Mouse (Mus musculus): ENCODE results near the gene Zdhhc19. TPM values are rescaled to one million over a fixed set of nuclear protein-coding genes. Genes with fewer than 3 reads are reported as not detected.

Gene Zdhhc19
- total and polyA plus RNA-seq, 3 experiments, result 0.58 to 1.4 TPM; not detected in 1

DNA sequence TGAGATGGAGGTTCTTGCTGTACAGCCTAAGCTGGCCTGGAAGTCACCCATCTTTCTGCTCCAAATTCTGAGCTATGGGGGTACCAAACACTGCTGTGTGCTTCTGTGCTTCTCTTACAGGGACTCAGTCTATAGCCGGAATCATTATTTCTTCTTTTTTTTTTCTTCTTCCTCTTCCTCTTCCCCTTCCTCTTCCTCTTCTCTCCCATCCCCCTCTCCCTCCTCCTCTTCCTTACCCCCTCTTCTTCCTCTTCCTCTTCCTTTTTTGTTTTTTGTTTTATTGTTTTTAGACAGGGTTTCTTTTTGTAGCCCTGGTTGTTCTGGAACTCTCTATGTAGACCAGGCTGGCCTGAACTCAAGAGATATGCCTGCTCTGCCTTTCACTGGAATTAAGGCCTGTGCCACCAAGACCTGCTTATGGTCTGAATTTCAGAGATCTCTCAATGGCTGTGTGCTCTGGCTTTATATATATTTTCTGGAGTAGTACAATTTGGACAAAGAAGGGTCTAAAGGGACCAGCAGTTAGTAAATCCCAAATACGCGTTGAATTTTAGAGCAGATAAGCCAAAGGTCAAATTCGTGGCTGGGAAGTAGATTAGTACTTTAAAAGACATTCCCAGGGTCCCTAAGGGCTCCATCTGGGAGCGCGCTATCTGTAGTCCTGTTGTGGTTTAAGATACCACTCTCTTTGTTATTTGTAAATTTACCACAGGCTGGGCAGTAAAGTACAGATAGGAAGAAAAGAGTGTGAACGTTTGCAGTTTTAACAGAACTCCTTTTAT lies 111.7 kb downstream of the Zdhhc19 start:
- Histone ChIP-seq H3K27me3 (ENCODE audit: control insufficient read depth in 1 of 2, insufficient read depth in 2 of 2, low read length in 2 of 2) (no peaks in the 10 kb centered on the region; a peak in 2 of 4 replicates), H3K9ac (ENCODE audit: control insufficient read depth, low read depth, low read length, poor library complexity, severe bottlenecking) (peak overlapping the region; percentile 62), H3K36me3 (ENCODE audit: control insufficient read depth in 1 of 2, insufficient read depth in 2 of 2, low read length in 2 of 2) (peaks cover 4 to 20% of the 10 kb centered on the region in 2 experiments; a peak in 3 of 4 replicates), H3K9me3 (replicated peaks; ENCODE audit: insufficient read depth, low read length) (no peaks in the 10 kb centered on the region), H3K4me3 (ENCODE audit: control insufficient read depth in 1 of 2, insufficient read depth in 1 of 2, low read depth in 2 of 2, low read length in 2 of 2) (peak overlapping the region; percentile 1 to 28; a peak in 3 of 4 replicates), H3K27ac (ENCODE audit: control insufficient read depth, low read depth, low read length) (peak overlapping the region; percentile 81), H3K4me1 (ENCODE audit: control insufficient read depth in 1 of 2, insufficient read depth in 2 of 2, low read length in 2 of 2) (peaks cover 11 to 20% of the 10 kb centered on the region in 2 experiments), H3K79me2 (ENCODE audit: control insufficient read depth, insufficient read depth, low read length, poor library complexity) (peaks cover 36% of the 10 kb centered on the region)
- peak; percentile 65 for DNase-seq (ENCODE audit: low read depth, low spot score)
- no peak for TF ChIP-seq POLR2A (IDR thresholded peaks at IDR 0.05; ENCODE audit: control insufficient read depth in 1 of 2, insufficient read depth in 1 of 2, low read depth in 1 of 2, low read length in 2 of 2, poor library complexity in 1 of 2)
- TF ChIP-seq ZKSCAN1 (IDR thresholded peaks at IDR 0.05; ENCODE audit: low read depth, low read length), result no peak
- TF ChIP-seq NELFE (IDR thresholded peaks at IDR 0.05; ENCODE audit: low read depth, low read length), result no peak
- no peak for TF ChIP-seq HCFC1 (IDR thresholded peaks at IDR 0.05; ENCODE audit: low read depth, low read length)
- no peak for TF ChIP-seq ZMIZ1 (IDR thresholded peaks at IDR 0.05; ENCODE audit: low read depth, low read length)
- 0 out of 2 replicates have a peak, but pooled peaks have one; percentile 31 for TF ChIP-seq BHLHE40 (IDR thresholded peaks at IDR 0.05; ENCODE audit: borderline replicate concordance, low read depth, low read length)
- TF ChIP-seq KAT2A (conservative IDR thresholded peaks at IDR 0.05; ENCODE audit: low read depth, low read length), result no peak; the same call in 1 of the 2 replicates
- TF ChIP-seq CHD2 (IDR thresholded peaks at IDR 0.05; ENCODE audit: low read length), result no peak
- TF ChIP-seq MAX (IDR thresholded peaks at IDR 0.05; ENCODE audit: low read length), result no peak
- TF ChIP-seq TBP (IDR thresholded peaks at IDR 0.05; ENCODE audit: low read depth, low read length), result no peak
- no peak for TF ChIP-seq POLR2AphosphoS2 (IDR thresholded peaks at IDR 0.05; ENCODE audit: low read length)
- TF ChIP-seq EP300 (IDR thresholded peaks at IDR 0.05; ENCODE audit: low read depth in 1 of 2, low read length in 2 of 2), result peak; percentile 67 to 89; a peak in 3 of 4 replicates
- no peak for TF ChIP-seq E2F4 (IDR thresholded peaks at IDR 0.05; ENCODE audit: borderline replicate concordance, low read depth, low read length)
- peak; percentile 78 for TF ChIP-seq TCF12 (IDR thresholded peaks at IDR 0.05; ENCODE audit: low read depth, low read length)
- peak; percentile 81 for TF ChIP-seq ZNF384 (IDR thresholded peaks at IDR 0.05; ENCODE audit: low read depth, low read length)
- no peak for TF ChIP-seq UBTF (IDR thresholded peaks at IDR 0.05; ENCODE audit: borderline replicate concordance, insufficient read depth, low read depth, low read length)
- TF ChIP-seq SMC3 (IDR thresholded peaks at IDR 0.05; ENCODE audit: low read depth, low read length), result no peak
- TF ChIP-seq MYC (IDR thresholded peaks at IDR 0.05; ENCODE audit: low read depth, low read length), result no peak
- 0 out of 2 replicates have a peak, but pooled peaks have one; percentile 16 for TF ChIP-seq JUND (IDR thresholded peaks at IDR 0.05; ENCODE audit: low read depth, low read length)
- no peak for TF ChIP-seq MAZ (IDR thresholded peaks at IDR 0.05; ENCODE audit: low read depth, low read length)
- TF ChIP-seq USF2 (IDR thresholded peaks at IDR 0.05; ENCODE audit: borderline replicate concordance in 1 of 2, insufficient read depth in 1 of 2, low read depth in 1 of 2, low read length in 2 of 2), result no peak
- no peak for TF ChIP-seq MAFK (IDR thresholded peaks at IDR 0.05; ENCODE audit: borderline replicate concordance, low read depth, low read length)
- TF ChIP-seq CHD1 (IDR thresholded peaks at IDR 0.05; ENCODE audit: low read depth, low read length), result no peak
- no peak for TF ChIP-seq USF1 (IDR thresholded peaks at IDR 0.05; ENCODE audit: low read depth, low read length)
- TF ChIP-seq MEF2A (IDR thresholded peaks at IDR 0.05; ENCODE audit: extremely low read depth, insufficient replicate concordance, low read depth, low read length, poor library complexity, severe bottlenecking), result 0 out of 2 replicates have a peak, but pooled peaks have one; percentile 22
- peak; percentile 58; the same call in 1 of the 2 replicates for TF ChIP-seq MYB (IDR thresholded peaks at IDR 0.05; ENCODE audit: low read depth, low read length)
- peak; percentile 49 for TF ChIP-seq TAL1 (IDR thresholded peaks at IDR 0.05; ENCODE audit: low read length)
- no peak for TF ChIP-seq GABPA (IDR thresholded peaks at IDR 0.05; ENCODE audit: low read depth, low read length)
- peak; percentile 63 for TF ChIP-seq GATA1 (IDR thresholded peaks at IDR 0.05; ENCODE audit: low read depth, low read length)
- TF ChIP-seq MXI1 (IDR thresholded peaks at IDR 0.05; ENCODE audit: low read depth, low read length), result no peak
- TF ChIP-seq CTCF (IDR thresholded peaks at IDR 0.05 in 2 of 3, conservative IDR thresholded peaks at IDR 0.05 in 1 of 3; ENCODE audit: control insufficient read depth in 1 of 3, insufficient read depth in 1 of 3, low read depth in 2 of 3, low read length in 3 of 3, poor library complexity in 1 of 3, severe bottlenecking in 1 of 3), result no peak
- TF ChIP-seq ELF1 (IDR thresholded peaks at IDR 0.05; ENCODE audit: low read depth, low read length), result no peak
- peak; percentile 66; the same call in 1 of the 2 replicates for TF ChIP-seq ETS1 (IDR thresholded peaks at IDR 0.05; ENCODE audit: low read depth, low read length)
- no peak for TF ChIP-seq POLR2AphosphoS5 (IDR thresholded peaks at IDR 0.05; ENCODE audit: borderline replicate concordance, low read depth, low read length)
- peak; percentile 5; the same call in 1 of the 2 replicates for TF ChIP-seq RCOR1 (IDR thresholded peaks at IDR 0.05; ENCODE audit: low read depth, low read length)

Data from MEL (cell line).